Mouse (Mus musculus) liver, embryonic 14.5 days (tissue): ENCODE measurements around the gene Lyg1.

Experiments used
- CTCF ChIP-seq: IDR thresholded peaks from 2 replicates; pipeline ENCODE4 v1.5.1; 2016; ENCODE audit warnings: antibody characterized with exemption, low read depth, control low read depth
- EP300 ChIP-seq: IDR thresholded peaks from 2 replicates; pipeline ENCODE4 v1.6.1; 2016; ENCODE audit warnings: antibody characterized with exemption, low read depth

- TF ChIP-seq EP300 (no peak), CTCF (no peak)
Observed at GRCm38 (mm10) chr1:37984326-37984725, 26.8 kb upstream of the Lyg1 start.
